Mouse (Mus musculus) mouse embryonic stem cell (cell line): ENCODE measurements around the gene Nup160.

Experiments
- in situ Hi-C, 2 experiments: fragments of 300-500 bp; cut with MboI; formaldehyde crosslinking; loops; 1 replicate in 1 of 2; 3 replicates in 1 of 2; pipeline ENCODE4 v1.14.3; 2019 to 2020; ENCODE audit warnings: low sequenced_read_pairs in 2 of 2, low pct_unique_long_range_greater_than_20kb in 1 of 2, mixed read lengths in 1 of 2; ENCODE audit not compliant: unreplicated experiment in 1 of 2

Nup160 gene

DNA sequence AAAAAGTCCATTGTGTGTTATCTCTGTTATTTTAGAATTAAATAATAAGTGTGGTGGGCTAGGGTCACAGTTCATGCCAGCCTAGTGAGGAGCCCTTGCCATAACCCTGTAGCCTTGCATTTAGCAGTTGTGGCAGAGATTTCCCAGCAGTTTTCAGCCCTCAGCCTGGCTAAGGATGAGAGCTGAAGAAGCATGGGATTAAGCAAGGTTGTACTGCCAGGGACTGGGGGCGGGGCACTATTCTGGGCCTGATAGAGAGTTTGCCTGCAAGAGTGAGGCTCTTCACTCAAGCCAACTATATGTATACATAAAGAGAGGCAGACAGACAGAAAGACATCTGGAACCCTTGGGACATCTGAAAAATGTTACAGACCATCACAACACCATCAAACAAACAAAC lies 18.0 kb upstream of the Nup160 start:
- in situ Hi-C loops: no loop called here

DNA sequence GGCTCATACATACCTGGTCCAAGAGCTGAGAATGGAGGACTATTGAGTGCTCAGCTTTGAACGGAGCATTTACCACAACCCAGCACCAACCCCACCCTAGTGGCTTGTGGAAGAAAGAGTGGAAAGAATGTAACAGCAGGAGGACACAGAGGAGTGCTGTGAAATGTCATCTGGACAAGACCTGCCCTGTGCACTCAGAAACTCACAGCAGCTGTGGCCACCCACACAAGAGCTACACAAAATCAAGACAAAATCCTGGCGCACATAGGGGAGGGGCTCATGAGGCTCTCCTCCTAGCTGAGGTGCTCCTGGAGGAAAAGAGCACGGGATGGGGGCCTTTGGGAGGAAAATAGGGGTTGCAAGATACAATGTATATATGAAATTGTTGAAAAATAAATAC lies 17.4 kb upstream of the Nup160 start:
- in situ Hi-C loops: no loop called here

DNA sequence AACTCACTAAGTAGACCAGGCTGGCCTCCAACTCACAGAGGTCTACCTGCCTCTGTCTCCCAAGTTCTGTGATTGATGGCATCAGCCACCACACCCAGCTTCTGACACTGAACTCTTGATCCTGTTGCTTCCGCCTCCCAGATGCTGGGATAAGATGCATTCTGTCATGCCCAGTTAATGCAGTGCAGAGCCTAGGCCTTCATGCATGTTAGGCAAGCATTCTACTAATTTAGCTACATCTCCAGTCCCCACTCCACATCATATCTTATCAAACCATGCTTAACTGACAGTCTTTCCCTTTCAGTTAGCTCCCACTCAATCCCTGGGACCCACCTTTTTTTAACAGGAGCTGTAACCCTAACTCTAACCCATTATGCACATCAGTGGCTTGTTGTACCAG lies 16.1 kb upstream of the Nup160 start:
- in situ Hi-C loops: no loop called here

DNA sequence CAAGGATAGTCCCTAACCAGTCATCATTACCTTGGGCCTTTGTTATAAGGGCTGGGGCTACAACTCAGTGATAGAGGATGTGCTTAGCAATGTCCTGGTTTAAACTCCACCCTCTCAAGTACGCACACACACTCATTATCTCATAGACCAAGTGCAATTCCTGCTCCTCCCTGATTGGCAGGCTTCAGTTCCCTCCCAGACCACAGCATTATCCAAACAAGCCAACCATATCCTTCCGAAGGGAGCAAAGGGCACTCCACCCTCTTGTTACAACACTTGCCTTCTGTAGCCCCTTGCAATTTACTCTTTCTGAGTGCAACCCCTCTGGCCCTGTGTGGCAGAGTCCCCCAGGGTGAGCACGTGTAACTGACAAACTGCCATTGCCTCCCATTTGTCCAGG lies 15.6 kb upstream of the Nup160 start:
- in situ Hi-C loops: no loop called here

DNA sequence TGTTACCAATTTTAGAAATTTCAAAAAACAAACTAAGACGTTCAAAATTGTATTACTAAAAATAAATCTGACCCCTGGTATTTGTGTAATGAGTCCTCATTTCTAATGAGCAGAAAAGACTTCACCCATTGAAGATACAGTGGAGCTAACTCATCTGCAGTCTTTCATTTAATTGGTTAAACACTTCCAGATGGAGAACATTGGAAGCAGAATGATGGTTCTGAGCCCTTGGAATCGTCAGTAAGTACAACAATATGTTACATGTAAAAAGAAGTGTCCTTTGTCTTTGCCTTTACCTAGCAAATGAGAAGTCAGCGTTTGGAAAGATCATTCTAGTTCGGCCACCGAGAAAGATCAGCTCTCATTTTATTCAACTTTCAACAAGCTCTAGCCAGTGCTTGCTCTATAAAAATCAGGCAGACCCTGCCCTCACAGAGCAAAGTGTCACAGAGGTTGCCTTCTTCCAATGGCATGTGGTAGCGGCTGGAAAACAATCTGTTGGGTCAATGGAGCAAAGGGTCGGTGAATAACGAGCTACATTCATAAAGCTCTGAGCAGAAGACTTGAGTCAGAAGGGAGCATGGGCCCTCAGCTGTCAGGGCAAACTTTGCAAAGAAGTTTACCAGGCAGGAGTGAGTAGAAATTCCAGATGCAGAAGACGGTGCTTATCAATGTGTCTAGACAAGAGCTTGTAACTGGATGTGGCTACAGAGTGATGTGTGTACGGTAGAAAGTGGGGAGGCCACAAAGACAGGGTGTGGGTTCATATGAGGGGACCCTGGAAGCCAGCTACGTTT lies 10.2 kb upstream of the Nup160 start:
- in situ Hi-C loops: no loop called here

DNA sequence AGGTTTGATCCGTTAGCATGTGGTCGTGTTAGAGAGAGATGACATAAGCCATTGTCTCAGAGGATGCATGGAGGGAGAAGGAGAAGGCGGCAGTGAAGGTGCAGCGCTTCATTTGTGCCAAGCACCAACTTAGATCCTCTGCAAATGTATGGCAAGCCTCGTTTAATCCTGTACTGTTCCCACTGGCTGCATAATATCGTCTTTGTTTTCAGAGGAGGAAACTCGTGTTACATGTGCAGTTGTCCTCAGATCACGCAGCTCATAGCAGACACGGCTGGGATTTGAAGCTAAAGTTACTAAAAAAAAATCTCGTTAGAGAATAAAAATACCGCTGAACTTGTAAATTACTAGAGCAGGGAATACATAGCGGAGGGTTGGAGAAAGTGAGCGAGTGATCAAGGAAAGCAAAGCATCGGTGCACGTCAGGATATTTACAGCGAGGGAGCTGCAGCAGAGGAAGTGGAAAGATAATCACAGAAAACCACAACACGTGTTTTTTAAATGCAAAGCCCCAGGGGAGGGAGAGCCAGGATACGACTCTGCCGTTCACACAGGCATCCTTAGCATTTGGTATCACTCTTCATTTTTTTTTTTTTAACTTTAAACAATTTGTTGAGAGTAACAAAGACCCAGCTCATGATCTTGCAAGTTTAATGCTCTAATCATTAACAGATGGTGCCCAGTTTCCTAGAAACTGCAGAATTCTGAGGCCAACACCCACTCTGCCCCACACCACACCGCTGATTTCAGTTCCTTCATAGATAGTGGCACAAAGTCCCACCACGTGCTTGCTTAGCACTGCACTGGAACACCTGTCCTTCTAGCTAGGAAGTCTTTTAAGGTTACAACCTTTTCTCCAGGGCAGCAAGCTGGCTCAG lies 9.4 kb upstream of the Nup160 start:
- in situ Hi-C loops: no loop called here

DNA sequence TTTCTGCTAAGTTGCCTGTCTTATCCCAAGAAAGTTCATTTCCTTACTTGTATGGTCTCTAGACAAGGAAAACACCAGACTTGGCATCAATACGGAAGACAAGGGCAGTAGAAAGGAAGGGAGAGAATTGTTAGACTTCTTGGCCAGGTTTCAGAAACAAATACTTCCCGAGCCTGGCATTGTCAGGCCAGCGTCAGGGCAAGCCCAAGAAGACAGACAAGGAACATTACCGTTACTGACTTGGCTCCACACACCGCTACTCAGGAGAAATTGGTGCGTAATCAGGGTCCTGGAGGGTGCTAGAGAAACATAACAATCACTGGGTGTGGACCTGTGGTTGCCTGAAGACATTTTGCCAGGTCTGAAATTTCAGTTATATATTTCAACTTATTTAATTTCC lies 6.7 kb upstream of the Nup160 start:
- in situ Hi-C loops: no loop called here

DNA sequence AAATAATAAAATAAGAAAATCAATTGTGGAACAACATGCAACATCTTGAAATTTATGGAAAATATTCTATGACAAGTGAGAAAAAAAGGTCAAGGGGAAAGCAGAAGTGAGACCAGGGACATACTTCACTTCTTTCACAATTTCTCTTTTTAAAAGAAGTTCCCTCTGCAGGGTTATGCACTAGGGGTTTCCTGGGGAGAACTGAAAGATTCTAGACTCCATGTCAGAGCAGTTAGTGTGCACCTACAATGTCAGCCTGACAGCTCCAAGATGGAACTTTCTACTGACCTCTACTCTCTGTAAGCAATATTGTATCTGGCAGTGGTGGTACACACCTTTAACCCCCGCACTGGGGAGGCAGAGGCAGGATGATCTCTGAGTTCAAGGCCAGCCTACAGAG lies 3.7 kb upstream of the Nup160 start:
- in situ Hi-C loops: no loop called here

DNA sequence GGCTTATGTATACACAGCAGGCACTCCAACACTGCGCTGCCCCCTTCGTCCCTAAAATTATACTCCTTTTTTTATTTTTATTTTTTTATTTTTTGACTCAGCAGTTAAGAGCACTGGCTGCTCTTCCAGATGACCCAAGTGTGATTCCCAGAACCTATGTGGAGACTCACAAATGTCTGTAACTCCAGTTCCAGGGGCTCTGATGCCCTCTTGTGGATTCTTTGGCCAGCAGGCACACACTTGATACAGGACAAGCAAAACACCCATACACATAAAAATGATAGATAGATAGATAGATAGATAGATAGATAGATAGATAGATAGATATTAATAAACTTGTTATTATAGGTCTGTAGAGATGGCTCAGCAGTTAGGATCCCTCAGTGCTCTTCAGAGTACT lies 2.5 kb upstream of the Nup160 start:
- in situ Hi-C loops: no loop called here

DNA sequence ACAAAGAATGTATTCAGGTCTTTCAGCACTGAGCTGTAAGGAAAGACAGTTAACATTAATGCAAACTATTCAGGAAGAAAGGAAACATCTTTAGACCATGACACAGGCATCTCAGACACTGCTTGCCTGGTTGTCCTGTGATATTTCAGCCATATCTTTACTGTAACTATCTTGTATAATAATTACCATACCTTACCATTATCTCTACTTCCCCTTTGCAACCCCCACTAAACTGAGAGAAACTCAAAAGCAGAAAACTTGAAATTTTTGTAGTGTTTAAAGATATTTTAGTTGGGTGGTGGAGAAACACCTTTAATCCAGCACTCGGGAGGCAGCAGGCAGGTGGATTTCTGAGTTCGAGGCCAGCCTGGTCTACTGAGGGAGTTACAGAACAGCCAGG lies 1.5 kb upstream of the Nup160 start:
- in situ Hi-C loops: loop anchor here (5.0 kb wide), 1 partner anchor 208 kb away; no protein-coding TSS in a partner anchor

DNA sequence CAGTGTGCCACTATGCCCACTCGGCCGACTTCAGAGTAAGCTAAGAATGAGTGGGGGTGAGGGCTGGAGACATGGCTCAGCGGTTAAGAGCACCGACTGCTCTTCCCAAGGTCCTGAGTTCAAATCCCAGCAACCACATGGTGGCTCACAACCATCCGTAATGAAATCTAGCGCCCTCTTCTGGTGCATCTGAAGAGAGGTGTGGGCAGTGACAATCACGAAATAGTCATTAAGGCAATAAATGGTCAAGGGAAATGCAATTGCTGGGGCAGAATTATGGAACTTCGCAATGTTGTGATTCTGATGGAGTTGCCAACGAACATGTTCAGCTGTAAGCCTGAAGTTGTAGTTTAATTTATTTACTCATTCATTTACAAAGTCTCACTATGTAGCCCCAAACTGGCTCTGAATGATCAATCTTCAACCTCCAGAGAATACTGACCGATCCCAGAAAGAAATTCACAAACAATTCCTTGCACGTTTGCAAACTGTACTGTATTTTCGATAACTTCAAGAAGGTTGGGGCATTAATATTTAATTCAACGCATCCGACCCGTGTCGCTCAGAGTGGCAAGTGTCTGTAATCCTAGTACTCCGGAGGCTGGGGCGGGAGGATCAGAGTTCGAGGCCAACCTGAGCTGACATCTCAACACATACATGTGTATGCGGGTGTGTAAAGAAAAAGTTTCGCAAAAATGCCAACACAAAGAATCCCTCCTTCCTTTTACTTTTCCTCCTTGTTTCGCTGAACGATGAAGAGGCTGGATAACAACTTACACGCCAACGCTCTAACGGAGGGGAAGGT lies 1.4 kb downstream of the Nup160 start:
- in situ Hi-C loops: loop anchor here (5.0 kb wide), 1 partner anchor 211 kb away; no protein-coding TSS in a partner anchor

DNA sequence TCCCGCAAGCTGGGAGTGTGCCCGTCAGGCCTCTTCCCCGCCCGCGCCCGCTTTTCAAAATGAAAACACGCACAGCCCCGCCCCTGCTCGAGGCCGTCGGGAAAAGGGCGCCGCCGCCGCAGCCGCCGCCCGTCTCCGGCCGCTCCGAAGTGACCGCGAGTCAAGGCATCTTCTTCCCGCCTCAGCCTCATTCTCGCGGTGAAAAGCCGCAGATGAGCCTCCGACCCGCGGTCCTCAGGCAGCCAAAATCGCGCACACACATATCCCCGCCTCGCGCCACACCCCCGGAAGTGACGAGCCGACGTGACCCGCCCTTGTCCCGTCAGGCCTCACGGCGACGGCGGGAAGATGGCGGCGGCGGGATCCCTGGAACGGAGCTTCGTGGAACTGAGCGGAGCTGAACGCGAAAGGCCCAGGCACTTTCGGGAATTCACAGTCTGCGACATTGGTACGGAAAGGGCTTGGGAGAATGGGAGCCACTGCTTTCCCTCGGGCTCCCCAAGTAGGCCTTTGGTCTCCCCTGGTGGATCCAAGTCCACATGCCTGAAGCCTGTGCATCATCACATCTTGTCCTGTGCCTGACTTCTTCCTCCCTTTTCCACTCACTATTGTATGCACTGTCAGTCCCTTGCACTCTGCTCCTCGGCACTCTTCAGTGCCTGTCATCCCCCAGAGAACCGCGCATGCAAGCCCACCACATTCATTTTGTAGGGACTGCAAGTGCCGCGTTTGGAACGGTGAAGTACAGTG lies 2.2 kb downstream of the Nup160 start:
- in situ Hi-C loops: loop anchor here (5.0 kb wide), 1 partner anchor 212 kb away; no protein-coding TSS in a partner anchor

DNA sequence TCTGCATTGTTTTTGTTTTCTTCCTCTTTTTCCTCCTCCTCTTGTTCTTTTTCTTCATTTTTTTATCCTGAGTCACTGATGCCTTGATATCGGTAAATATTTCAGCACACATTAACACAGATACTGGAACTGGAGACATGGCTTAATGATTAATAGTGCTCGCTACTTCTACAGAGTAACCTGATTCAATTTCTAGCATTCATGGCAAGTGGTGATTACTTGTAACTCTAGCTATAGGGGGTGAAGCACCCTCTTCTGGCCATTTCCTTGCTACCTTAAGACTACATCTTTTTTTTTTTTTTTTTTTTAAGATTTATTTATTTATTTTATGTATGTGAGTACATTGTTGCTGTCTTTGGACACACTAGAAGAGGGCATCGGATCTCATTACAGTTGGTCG lies 23.9 kb downstream of the Nup160 start:
- in situ Hi-C loops: loop anchor here (10.0 to 25.0 kb wide), 2 partner anchors 64 to 886 kb away; no protein-coding TSS in a partner anchor

DNA sequence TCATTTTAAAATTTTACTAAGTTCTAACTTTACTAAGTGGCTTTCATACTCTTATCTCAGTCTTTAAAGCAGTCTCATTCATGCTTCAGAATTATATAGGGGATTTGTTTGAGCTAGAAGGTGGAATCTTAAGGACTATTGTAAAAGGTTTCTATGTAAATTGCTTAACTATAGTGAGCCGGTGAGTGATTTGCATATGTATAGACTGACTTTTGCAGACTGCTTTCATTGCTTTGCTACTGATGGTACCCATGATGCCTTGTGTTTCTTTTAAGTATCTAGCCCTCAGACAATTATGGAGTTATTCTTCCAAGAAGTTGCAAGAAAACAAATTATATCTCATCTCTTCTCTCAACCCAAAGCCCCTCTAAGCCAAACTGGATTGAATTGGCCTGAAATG lies 31.5 kb downstream of the Nup160 start:
- in situ Hi-C loops: loop anchor here (10.0 to 25.0 kb wide), 2 partner anchors 56 to 879 kb away; no protein-coding TSS in a partner anchor

DNA sequence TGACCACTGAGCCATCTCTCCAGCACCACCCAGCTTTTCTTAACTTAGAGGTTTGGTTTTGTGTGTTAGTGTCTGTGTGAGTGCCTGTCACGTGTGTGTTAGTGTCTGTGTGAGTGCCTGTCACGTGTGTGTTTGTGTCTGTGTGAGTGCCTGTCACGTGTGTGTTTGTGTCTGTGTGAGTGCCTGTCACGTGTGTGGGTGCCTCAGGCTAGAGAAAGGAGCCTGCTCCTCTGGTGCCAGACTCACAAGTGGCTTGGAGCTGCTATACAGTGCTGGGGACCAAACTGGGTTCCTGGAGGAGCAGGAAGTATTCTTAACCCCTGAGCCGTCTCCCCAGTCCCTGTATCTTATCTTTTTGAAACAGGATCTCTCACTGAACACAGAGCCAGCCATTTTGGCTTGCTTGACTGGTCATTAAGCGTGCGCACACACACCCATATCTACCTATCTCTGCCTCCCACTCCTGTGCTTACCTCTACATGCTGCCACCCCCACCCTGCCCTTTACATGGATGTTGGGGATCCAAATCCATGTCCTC lies 38.6 kb downstream of the Nup160 start:
- in situ Hi-C loops: loop anchor here (25.0 kb wide), 1 partner anchor 872 kb away; no protein-coding TSS in a partner anchor

DNA sequence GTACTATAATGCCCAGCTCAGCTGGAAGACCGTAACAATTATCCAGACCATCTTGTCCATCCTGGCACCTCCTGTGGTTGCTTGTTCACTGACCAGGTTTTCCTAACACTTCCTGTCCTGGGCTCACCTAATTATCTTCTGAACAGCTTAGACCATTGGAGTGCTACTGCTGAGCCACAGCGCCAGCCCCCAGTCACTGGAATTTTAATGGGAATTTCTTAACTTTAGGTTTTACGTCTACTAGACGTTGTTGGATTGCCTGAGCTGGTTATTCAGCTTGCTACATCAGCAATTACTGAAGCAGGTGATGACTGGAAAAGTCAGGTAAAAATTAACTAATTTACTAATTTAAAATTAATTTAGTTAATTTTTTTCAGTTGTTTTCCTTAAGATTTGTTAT lies 40.4 kb downstream of the Nup160 start:
- in situ Hi-C loops: loop anchor here (25.0 kb wide), 1 partner anchor 870 kb away; no protein-coding TSS in a partner anchor

DNA sequence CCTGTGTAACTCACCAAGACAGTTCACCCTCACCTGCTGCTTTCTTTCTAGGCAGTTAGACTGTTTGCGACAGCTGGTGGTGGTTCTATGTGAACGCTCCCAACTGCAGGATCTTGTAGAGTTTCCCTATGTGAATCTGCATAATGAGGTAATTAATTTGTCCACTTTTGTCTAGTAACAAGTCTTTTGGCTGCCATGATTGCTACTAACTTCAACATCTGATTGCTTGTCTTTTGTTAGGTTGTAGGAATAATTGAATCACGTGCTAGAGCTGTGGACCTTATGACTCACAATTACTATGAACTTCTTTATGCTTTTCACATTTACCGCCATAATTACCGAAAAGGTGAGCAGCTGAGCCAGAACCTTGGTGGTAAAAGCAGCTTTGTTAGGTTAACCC lies 40.9 kb downstream of the Nup160 start:
- in situ Hi-C loops: loop anchor here (25.0 kb wide), 1 partner anchor 869 kb away; no protein-coding TSS in a partner anchor

DNA sequence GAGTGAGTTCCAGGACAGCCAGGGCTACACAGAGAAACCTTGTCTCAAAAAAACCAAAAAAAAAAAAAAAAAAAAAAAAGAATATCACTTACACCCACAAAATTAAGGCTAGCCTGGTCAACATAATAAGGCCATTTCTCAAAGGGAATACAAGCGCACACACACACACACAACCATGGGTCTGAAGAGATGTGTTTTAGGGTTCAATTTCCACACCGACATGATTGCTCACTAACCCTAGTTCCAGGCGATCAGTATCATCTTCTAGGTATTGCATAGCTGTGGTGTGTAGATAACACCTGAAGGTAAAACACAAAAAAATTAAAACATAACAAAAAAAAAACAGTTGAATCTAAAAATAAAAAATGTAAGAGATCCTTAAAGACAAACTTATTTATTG lies 49.8 kb downstream of the Nup160 start:
- in situ Hi-C loops: no loop called here
